Mouse (Mus musculus) stomach, adult 2 months (tissue): ENCODE data around the gene Gm20517. TPM values are rescaled to one million over a fixed set of nuclear protein-coding genes. Genes with fewer than 3 reads are reported as not detected.

Source experiments
- polyA plus RNA-seq: library from polyadenylated mRNA; depleted of rRNA; stranded (reverse); fragments of >200 nt; gene quantifications from 2 replicates; pipeline ENCODE4 v1.2.3, GENCODE M21; 2012; rRNA removed

The Gm20517 gene
- 0.04 and 0.37 TPM in 2 replicates for polyA plus RNA-seq

DNA sequence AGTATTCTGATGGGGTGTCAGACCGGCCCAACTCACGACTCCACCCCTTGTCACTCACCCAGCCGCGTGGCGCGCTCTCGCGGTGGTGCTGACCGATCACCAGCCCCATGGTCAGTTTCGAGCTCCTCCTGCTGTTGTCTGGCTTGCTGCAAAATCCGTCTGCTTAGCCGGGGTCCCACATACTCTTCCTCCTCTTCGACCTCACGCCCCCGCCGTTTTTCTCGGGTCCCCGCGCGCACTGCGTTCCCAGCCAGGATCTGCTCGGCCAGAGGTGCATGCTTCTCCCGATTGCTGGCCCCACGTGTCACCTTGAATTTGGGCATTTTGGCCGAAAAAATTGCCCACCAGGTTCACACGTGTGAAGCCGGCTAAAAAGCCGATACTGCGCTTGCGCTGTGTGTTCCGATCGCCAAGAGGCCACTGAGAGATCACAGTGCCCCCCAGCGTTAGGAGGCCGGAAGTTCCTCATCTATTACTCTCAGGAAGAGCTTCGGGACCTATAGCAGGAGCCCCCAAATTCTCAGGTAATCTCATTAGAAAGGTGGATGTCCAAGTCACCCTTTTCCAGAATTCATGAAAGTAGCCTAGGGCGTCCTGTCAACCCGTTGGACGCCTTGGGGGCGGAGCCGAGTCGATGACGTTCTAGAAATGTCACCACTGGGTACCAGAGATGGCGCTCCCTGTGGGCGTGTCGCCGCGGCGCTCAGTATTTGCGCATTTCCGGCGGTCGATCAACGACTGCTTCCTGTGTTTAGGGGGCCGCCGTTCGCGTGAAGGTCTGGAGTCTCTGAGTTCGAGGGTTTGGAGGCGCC, at the start of gene Gm20517, which contains the start of the genes Bysl and Med20:
Gm20517 (plus strand) TSS at position 741 of the 812 bp plus-strand sequence.
Bysl (minus strand) TSS at position 644 of the 812 bp plus-strand sequence.
Med20 (plus strand) TSS at position 734 of the 812 bp plus-strand sequence.

DNA sequence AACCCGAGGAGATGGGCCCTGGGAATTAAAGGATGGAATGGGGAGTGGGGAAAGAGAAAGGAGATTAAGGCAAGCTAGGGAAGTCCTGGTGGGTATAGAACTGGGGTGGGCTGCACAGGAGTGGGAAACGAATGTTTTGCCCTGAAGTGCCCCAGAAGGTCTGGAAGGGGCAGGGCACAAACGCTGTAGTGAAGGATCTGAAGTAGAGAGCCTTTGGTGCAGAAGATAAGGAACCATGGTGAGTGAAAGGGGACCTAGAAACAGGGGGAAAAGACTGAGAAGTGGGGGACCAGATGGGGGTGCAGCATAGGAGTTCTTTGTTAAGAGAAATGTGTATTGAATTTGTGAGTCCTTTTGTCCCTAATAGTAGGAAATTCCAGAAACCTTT, 19.3 kb downstream of the Gm20517 start, which contains the start of gene Usp49:
Usp49 (plus strand) TSS at position 13 of the 388 bp plus-strand sequence.

DNA sequence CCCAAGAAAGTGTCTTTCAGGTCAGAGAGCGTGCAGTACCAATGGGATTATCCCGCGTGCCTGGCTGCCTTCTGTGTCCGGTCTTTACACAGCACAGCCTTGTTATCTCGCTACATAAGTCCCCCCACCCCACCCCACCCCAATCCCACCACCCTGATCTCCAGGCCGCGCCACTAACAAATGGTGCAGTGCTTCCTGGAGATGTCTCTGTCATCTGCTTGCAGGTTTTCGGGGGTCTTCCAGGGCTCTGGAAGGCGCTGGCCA, 76.9 kb downstream of the Gm20517 start, which contains the start of gene Tomm6:
Tomm6 (minus strand) TSS at position 43 of the 264 bp plus-strand sequence.

DNA sequence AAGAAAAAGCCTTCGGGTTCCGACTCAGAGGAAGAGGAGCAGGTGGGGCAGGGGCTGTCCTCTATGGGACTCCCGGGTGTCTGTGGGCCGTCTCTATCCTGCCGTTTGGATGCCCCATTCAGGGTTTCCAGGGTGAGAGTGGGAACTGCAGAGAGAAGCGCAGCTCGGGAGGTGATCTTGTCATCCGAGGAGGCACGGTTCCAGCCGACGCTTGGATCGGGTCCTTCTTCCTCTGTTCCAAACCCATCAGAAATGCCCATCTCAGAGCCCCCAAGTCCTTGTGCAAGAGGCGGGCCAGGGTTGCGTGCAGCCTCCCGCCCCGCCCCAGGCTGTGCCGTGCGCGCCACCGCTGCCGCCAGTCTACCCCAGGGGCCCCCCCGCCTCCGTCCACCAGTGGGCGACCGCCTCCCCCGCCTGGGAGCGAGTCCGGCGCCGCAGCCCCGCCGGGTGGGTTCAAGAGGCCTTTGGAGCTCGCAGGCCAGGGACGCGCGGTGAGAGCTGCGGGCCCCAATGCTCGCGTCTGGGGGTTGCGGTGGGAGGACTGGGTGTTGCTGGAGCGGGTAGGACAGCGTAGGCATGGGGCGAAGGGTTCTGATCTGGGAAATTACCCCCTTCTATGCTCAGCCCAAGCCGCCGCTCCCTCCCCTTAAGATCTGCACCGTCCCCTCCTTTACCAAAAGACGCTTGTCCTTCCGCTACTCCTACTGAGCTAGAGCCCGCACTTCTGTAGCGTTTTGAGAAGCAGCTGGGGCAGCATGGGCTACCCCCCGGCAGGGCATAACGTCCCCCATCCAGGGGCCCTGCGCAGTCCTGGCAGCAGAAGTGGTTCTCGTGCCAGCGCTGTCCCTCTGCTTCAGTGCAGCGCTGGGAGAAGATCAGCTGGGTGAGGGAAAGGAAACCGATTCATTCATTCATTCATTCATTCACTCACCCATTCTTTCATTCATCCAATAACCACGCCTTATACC, 77.5 kb downstream of the Gm20517 start, which contains the start of gene Frs3:
Frs3 (plus strand) TSS at position 423 of the 968 bp plus-strand sequence.

DNA sequence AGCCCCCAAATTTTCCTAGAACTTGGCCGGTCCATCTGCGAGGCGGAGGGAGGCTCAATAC, 82.9 kb downstream of the Gm20517 start, which contains the start of gene Gm21981:
Gm21981 (minus strand) TSS at position 14 of the 61 bp plus-strand sequence.

DNA sequence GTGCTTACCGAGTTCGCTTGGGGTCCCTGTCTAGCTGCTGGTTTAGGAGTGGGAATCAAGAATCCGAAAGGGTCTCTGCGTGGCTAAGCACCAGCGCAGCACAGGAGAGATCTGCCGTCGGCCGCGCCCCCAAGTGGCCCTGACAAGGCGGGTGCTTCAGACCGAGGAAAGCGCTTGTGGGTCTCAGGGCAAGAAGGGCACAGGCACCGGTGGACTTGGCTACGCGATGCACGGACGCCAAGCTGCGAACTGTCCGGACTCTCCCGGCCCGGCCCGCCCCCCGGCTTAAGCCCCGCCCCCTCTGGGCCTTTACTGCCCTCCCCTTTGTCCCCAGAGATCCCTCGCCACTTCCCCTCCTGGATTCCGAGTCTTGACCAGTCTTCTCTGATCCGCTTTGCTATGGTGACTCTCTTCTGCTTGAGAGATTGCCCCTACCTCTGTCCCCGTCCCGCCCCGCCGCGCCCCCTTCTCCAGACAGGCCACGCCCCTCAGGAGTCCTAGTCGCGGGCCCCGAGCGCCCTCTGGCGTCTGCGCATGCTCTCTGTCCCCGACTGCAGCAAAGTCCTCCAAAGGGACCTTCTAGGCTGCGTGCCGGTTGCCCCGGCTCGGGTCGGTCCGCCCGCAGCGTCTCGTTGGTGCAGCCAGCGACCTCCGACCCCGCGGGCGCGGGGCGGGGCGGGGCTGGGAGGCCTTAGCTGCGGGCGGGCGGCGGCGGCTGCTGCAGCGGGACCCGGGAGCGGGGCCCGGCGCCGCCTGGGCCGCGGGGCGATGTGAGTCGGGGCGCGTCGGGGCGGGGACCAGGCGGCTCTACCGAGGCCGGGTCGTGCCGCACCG, 83.3 kb downstream of the Gm20517 start, which contains the start of gene Prickle4:
Prickle4 (minus strand) TSS at position 234 of the 834 bp plus-strand sequence.

DNA sequence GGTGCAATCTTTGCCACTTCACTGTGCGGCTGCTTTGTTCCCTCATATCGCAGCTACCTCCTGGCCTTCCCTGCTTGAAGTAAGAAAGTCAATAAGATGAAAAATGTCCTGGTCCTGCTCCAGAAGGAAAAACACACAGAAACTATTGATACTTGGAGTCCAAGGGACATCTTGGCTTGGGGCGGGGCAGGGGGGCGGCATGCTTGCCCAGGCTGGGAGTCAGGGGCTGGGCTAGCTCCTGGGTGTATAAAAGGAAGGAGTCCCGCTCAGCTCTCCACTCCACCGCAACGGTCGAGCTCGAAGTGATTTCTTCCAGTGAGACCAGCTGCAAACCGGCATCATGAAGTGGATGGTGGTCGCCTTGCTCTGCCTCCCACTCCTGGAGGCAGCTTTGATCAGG, 115.2 kb downstream of the Gm20517 start, which contains the start of gene Pgc:
Pgc (plus strand) TSS at position 277 of the 400 bp plus-strand sequence.

Other genes starting within 250 kb of the Gm20517 start
- 7.5 and 10.0 TPM in 2 replicates for gene Mrps10, start 242.7 kb upstream of the Gm20517 start, polyA plus RNA-seq
- gene Guca1b, start 226.2 kb upstream of the Gm20517 start, polyA plus RNA-seq, result 0.43 and 0.51 TPM in 2 replicates
- gene Guca1a, start 211.0 kb upstream of the Gm20517 start, polyA plus RNA-seq, result 1.1 and 2.2 TPM in 2 replicates
- gene AI661453, start 175.0 kb upstream of the Gm20517 start, polyA plus RNA-seq, result 19.3 and 26.1 TPM in 2 replicates
- gene 1700001C19Rik, start 174.2 kb upstream of the Gm20517 start, polyA plus RNA-seq, result 0.29 TPM in 1 of 2 replicates, not detected in the other
- 6.8 and 7.3 TPM in 2 replicates for gene Taf8, start 109.3 kb upstream of the Gm20517 start, polyA plus RNA-seq
- gene Ccnd3, start 106.5 kb upstream of the Gm20517 start, polyA plus RNA-seq, result 51.5 and 103 TPM in 2 replicates
- 4.2 and 4.4 TPM in 2 replicates for gene Bysl, start 97 bp upstream of the Gm20517 start, polyA plus RNA-seq
- 6.1 and 7.6 TPM in 2 replicates for gene Med20, start within 50 bp of the Gm20517 start, polyA plus RNA-seq
- 2.7 and 2.9 TPM in 2 replicates for gene Usp49, start 19.1 kb downstream of the Gm20517 start, polyA plus RNA-seq
- 62.9 and 80.1 TPM in 2 replicates for gene Tomm6, start 76.8 kb downstream of the Gm20517 start, polyA plus RNA-seq
- 16.2 and 17.1 TPM in 2 replicates for gene Frs3, start 77.4 kb downstream of the Gm20517 start, polyA plus RNA-seq
- gene Gm21981, start 82.9 kb downstream of the Gm20517 start, polyA plus RNA-seq, result 2.3 and 2.6 TPM in 2 replicates
- gene Prickle4, start 83.1 kb downstream of the Gm20517 start, polyA plus RNA-seq, result 23.9 and 37.0 TPM in 2 replicates
- 109,541 and 164,417 TPM in 2 replicates for gene Pgc, start 115.3 kb downstream of the Gm20517 start, polyA plus RNA-seq
- 20.4 and 23.6 TPM in 2 replicates for gene Tfeb, start 125.4 kb downstream of the Gm20517 start, polyA plus RNA-seq
- gene Mdfi, start 223.1 kb downstream of the Gm20517 start, polyA plus RNA-seq, result 38.7 and 47.6 TPM in 2 replicates